Mouse (Mus musculus) embryonic fibroblast, embryonic 13.5 days (primary cell): ENCODE data around the gene Slc28a1.
"Not testable (repeated sequence)": the region's sequence is repeated elsewhere in the genome, so short reads cannot be mapped to it uniquely, and the experiment has no call there.

Experiments
- CTCF ChIP-seq: IDR thresholded peaks from 2 replicates; pipeline ENCODE4 v1.5.1; 2011; ENCODE audit warnings: mild to moderate bottlenecking, control low read depth, low read length, moderate library complexity, borderline replicate concordance; ENCODE audit not compliant: insufficient read depth
- POLR2A ChIP-seq: IDR thresholded peaks from 2 replicates; pipeline ENCODE4 v1.6.1; 2011; ENCODE audit warnings: low read depth, mild to moderate bottlenecking, control low read depth, low read length, moderate library complexity

DNA sequence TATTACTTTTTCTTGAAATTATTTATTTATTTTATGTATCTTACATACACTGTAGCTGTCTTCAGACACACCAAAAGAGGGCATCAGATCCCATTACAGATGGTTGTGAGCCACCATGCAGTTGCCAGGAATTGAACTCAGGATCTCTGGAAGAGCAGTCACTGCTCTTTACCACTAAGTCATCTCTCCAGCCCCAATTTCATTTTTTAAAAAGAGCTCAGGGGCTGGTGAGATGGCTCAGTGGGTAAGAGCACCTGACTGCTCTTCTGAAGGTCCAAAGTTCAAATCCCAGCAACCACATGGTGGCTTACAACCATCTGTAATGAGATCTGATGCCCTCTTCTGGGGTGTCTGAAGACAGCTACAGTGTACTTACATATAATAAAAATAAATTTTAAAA lies 39.6 kb downstream of the Slc28a1 start:
- TF ChIP-seq POLR2A, CTCF: not testable (repeated sequence)
